Mouse (Mus musculus): Measurements from ENCODE around the gene Olfr689. TPM values are rescaled to one million over a fixed set of nuclear protein-coding genes. Genes with fewer than 3 reads are reported as not detected.

Gene Olfr689
- polyA plus RNA-seq, 1 experiment from 2014 or later: not detected

DNA sequence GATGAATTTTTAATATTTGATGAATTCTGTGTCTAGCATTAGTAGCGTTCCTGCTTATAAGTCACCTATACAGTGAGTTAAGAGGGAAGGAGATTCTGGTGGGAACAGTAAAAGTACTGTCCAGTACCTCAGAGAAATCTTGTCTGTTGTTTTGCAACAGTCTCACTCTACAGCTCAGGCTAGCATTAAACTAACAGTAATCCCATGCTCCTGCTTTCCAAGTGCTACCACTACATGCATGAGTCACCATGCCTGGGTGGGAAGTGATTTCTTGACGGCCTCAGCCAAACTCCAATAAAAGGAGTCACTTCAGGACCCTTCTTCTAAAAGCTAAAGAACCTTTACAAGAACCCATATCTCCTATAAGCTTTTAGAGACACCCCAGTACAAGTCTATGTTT lies 50.7 kb downstream of the Olfr689 start:
- 72% methylated on average over 2 of the region's 2 CpGs for WGBS
- Histone ChIP-seq H3K9ac (ENCODE audit: low read length) (no peak overlapping the region), H3K4me1 (replicated peaks; ENCODE audit: control insufficient read depth, insufficient read depth, low read length) (no peaks in the 10 kb centered on the region), H3K27ac (ENCODE audit: low read length) (no peak overlapping the region), H3K27me3 (ENCODE audit: control insufficient read depth, insufficient read depth, low read depth, low read length) (no peaks in the 10 kb centered on the region), H3K9me3 (ENCODE audit: control insufficient read depth, low read length) (no peaks in the 10 kb centered on the region), H3K4me3 (ENCODE audit: low read length) (no peak overlapping the region), H3K4me2 (ENCODE audit: low read depth, low read length) (no peak overlapping the region), H3K36me3 (ENCODE audit: control insufficient read depth, insufficient read depth, low read length) (no peaks in the 10 kb centered on the region)
- no peak for ATAC-seq (ENCODE audit: low read depth)

GRCm38 (mm10) chr7:105367268-105367667 lies 56.3 kb downstream of the Olfr689 start:
- no peak for ATAC-seq (ENCODE audit: low read depth)
- H3K27ac ChIP-seq (ENCODE audit: low read length): no peak overlapping the region
- H3K9ac ChIP-seq (ENCODE audit: low read length): no peak overlapping the region
- 80% methylated on average over 5 of the region's 5 CpGs for WGBS
- no peaks in the 10 kb centered on the region for H3K36me3 ChIP-seq (ENCODE audit: control insufficient read depth, insufficient read depth, low read length)
- no peaks in the 10 kb centered on the region for H3K4me1 ChIP-seq (replicated peaks; ENCODE audit: control insufficient read depth, insufficient read depth, low read length)
- no peak overlapping the region for H3K4me3 ChIP-seq (ENCODE audit: low read length)
- H3K4me2 ChIP-seq (ENCODE audit: low read depth, low read length): no peak overlapping the region
- no peaks in the 10 kb centered on the region for H3K9me3 ChIP-seq (ENCODE audit: control insufficient read depth, low read length)
- H3K27me3 ChIP-seq (ENCODE audit: control insufficient read depth, insufficient read depth, low read depth, low read length): no peaks in the 10 kb centered on the region

DNA sequence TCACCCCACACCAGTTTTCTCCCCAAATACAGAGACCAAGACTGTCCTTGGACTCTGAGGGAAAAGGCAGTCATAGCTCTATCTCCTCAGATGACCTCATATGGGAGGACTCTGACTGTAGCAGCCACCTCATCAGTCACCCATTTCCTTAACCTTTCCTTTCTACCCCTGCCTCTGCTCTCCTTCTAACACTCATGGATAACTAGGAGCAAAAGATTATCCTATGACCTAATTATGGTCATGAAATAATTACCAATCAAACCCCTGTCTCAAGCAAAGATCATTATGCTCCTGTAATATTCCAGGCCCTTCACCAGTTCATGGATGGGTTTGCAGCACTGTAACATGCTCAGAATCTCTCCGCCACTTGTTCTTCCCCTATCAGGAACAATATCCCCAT lies 57.0 kb downstream of the Olfr689 start, which contains the start of gene Olfr692:
TSS of gene Olfr692 (plus strand) at position 301 of the 400 bp plus-strand sequence.
- H3K36me3 ChIP-seq (ENCODE audit: control insufficient read depth, insufficient read depth, low read length): no peaks in the 10 kb centered on the region
- ATAC-seq (ENCODE audit: low read depth): no peak
- no peak within 1 kb of the TSS for H3K4me3 ChIP-seq (ENCODE audit: low read length)
- 84% methylated on average over 1 of the region's 1 CpGs for WGBS
- H3K4me2 ChIP-seq (ENCODE audit: low read depth, low read length): no peak within 1 kb of the TSS
- H3K27ac ChIP-seq (ENCODE audit: low read length): no peak within 1 kb of the TSS
- no peaks in the 10 kb centered on the region for H3K9me3 ChIP-seq (ENCODE audit: control insufficient read depth, low read length)
- H3K9ac ChIP-seq (ENCODE audit: low read length): no peak within 1 kb of the TSS
- no peaks in the 10 kb centered on the region for H3K4me1 ChIP-seq (replicated peaks; ENCODE audit: control insufficient read depth, insufficient read depth, low read length)
- no peaks in the 10 kb centered on the region for H3K27me3 ChIP-seq (ENCODE audit: control insufficient read depth, insufficient read depth, low read depth, low read length)

DNA sequence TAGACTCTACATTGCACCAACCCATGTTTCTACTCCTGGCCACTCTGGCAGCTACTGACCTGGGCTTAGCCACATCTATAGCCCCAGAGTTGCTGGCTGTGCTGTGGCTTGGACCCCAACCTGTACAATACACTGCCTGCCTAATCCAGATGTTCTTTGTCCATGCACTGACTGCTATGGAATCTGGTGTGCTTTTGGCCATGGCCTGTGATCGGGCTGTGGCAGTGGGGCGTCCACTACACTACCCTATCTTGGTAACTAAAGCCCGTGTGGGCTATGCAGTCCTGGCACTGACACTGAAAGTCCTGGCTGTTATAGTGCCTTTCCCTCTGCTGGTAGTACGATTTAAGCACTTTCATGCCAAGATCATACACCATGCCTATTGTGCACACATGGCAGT lies 57.6 kb downstream of the Olfr689 start:
- no peaks in the 10 kb centered on the region for H3K9me3 ChIP-seq (ENCODE audit: control insufficient read depth, low read length)
- H3K4me3 ChIP-seq (ENCODE audit: low read length): no peak overlapping the region
- H3K27ac ChIP-seq (ENCODE audit: low read length): no peak overlapping the region
- ATAC-seq (ENCODE audit: low read depth): no peak
- H3K4me1 ChIP-seq (replicated peaks; ENCODE audit: control insufficient read depth, insufficient read depth, low read length): no peaks in the 10 kb centered on the region
- H3K4me2 ChIP-seq (ENCODE audit: low read depth, low read length): no peak overlapping the region
- no peaks in the 10 kb centered on the region for H3K36me3 ChIP-seq (ENCODE audit: control insufficient read depth, insufficient read depth, low read length)
- 90% methylated on average over 4 of the region's 4 CpGs for WGBS
- no peaks in the 10 kb centered on the region for H3K27me3 ChIP-seq (ENCODE audit: control insufficient read depth, insufficient read depth, low read depth, low read length)
- H3K9ac ChIP-seq (ENCODE audit: low read length): no peak overlapping the region

Other genes starting within 250 kb of the Olfr689 start
- not detected in 2 replicates for gene Olfr678, start 246.7 kb upstream of the Olfr689 start, polyA plus RNA-seq (2015; fragmentation: Nextera tagmentation; extraction: Ambion mirVana)
- gene Olfr679, start 230.0 kb upstream of the Olfr689 start, polyA plus RNA-seq (2015; fragmentation: Nextera tagmentation; extraction: Ambion mirVana): not detected in 2 replicates
- gene Olfr680-ps1, start 218.3 kb upstream of the Olfr689 start, polyA plus RNA-seq (2015; fragmentation: Nextera tagmentation; extraction: Ambion mirVana): not detected in 2 replicates
- not detected in 2 replicates for gene Olfr681, start 194.3 kb upstream of the Olfr689 start, polyA plus RNA-seq (2015; fragmentation: Nextera tagmentation; extraction: Ambion mirVana)
- not detected in 2 replicates for gene Olfr683, start 164.2 kb upstream of the Olfr689 start, polyA plus RNA-seq (2015; fragmentation: Nextera tagmentation; extraction: Ambion mirVana)
- gene Olfr684, start 147.5 kb upstream of the Olfr689 start, polyA plus RNA-seq (2015; fragmentation: Nextera tagmentation; extraction: Ambion mirVana): not detected in 2 replicates
- gene Olfr685, start 125.2 kb upstream of the Olfr689 start, polyA plus RNA-seq (2015; fragmentation: Nextera tagmentation; extraction: Ambion mirVana): not detected in 2 replicates
- gene Olfr686, start 103.7 kb upstream of the Olfr689 start, polyA plus RNA-seq (2015; fragmentation: Nextera tagmentation; extraction: Ambion mirVana): not detected in 2 replicates
- not detected in 2 replicates for gene Olfr688, start 23.1 kb upstream of the Olfr689 start, polyA plus RNA-seq (2015; fragmentation: Nextera tagmentation; extraction: Ambion mirVana)
- gene Olfr690, start 22.9 kb downstream of the Olfr689 start, polyA plus RNA-seq (2015; fragmentation: Nextera tagmentation; extraction: Ambion mirVana): not detected in 2 replicates
- not detected in 2 replicates for gene Olfr691, start 31.1 kb downstream of the Olfr689 start, polyA plus RNA-seq (2015; fragmentation: Nextera tagmentation; extraction: Ambion mirVana)
- not detected in 2 replicates for gene Olfr692, start 57.1 kb downstream of the Olfr689 start, polyA plus RNA-seq (2015; fragmentation: Nextera tagmentation; extraction: Ambion mirVana)
- not detected in 2 replicates for gene Gm5901, start 63.9 kb downstream of the Olfr689 start, polyA plus RNA-seq (2015; fragmentation: Nextera tagmentation; extraction: Ambion mirVana)
- 39.3 and 41.4 TPM in 2 replicates for gene Fam160a2, start 88.9 kb downstream of the Olfr689 start, polyA plus RNA-seq (2015; fragmentation: Nextera tagmentation; extraction: Ambion mirVana)
- not detected in 2 replicates for gene Cnga4, start 93.4 kb downstream of the Olfr689 start, polyA plus RNA-seq (2015; fragmentation: Nextera tagmentation; extraction: Ambion mirVana)
- gene Cckbr, start 114.6 kb downstream of the Olfr689 start, polyA plus RNA-seq (2015; fragmentation: Nextera tagmentation; extraction: Ambion mirVana): 0.26 and 0.60 TPM in 2 replicates
- 90.2 and 97.1 TPM in 2 replicates for gene Cavin3, start 171.1 kb downstream of the Olfr689 start, polyA plus RNA-seq (2015; fragmentation: Nextera tagmentation; extraction: Ambion mirVana)
- 47.8 and 50.3 TPM in 2 replicates for gene Smpd1, start 243.2 kb downstream of the Olfr689 start, polyA plus RNA-seq (2015; fragmentation: Nextera tagmentation; extraction: Ambion mirVana)